Mouse (Mus musculus) intestine, postnatal 0 days (tissue): ENCODE results near the gene Plin4. TPM values are rescaled to one million over a fixed set of nuclear protein-coding genes. Genes with fewer than 3 reads are reported as not detected.

Source experiments
- ATAC-seq: fragments of 200-750 bp; cut with Nextera tagmentation; 2 replicates; pipeline ENCODE4 v1.8.0; 2017; ENCODE audit warnings: mild to moderate bottlenecking, moderate TSS enrichment, moderate library complexity
- H3K27ac ChIP-seq: fragments of 300-500 bp; sonication (generic); 2 replicates; pipeline ENCODE4 v1.5.1; 2014; ENCODE audit warnings: mild to moderate bottlenecking, low read depth, low read length, moderate library complexity
- H3K27me3 ChIP-seq: fragments of 300-500 bp; sonication (generic); replicated peaks from 2 replicates; pipeline ENCODE4 v1.6.1; 2014; ENCODE audit warnings: low read length, mixed read lengths; ENCODE audit not compliant: control insufficient read depth, insufficient read depth
- H3K36me3 ChIP-seq: fragments of 300-500 bp; sonication (generic); 2 replicates; pipeline ENCODE4 v1.6.1; 2014; ENCODE audit warnings: mild to moderate bottlenecking, moderate library complexity; ENCODE audit not compliant: control insufficient read depth, insufficient read depth
- H3K4me1 ChIP-seq: fragments of 300-500 bp; sonication (generic); replicated peaks from 2 replicates; pipeline ENCODE4 v1.6.1; 2014; ENCODE audit warnings: antibody characterized with exemption, low read length, mixed read lengths; ENCODE audit not compliant: control insufficient read depth, insufficient read depth
- H3K4me2 ChIP-seq: fragments of 300-500 bp; sonication (generic); replicated peaks from 2 replicates; pipeline ENCODE4 v1.6.1; 2014; ENCODE audit warnings: low read depth, mild to moderate bottlenecking, moderate library complexity
- H3K4me3 ChIP-seq: fragments of 300-500 bp; sonication (generic); 2 replicates; pipeline ENCODE4 v1.5.1; 2014; ENCODE audit warnings: low read depth, low read length
- H3K9ac ChIP-seq: fragments of 300-500 bp; sonication (generic); 2 replicates; pipeline ENCODE4 v1.6.1; 2014; ENCODE audit warnings: mild to moderate bottlenecking, low read depth, low read length
- H3K9me3 ChIP-seq: fragments of 300-500 bp; sonication (generic); 2 replicates; pipeline ENCODE4 v1.6.1; 2016; ENCODE audit warnings: mixed run types; ENCODE audit not compliant: control insufficient read depth
- CTCF ChIP-seq: sonication (generic); IDR thresholded peaks from 2 replicates; pipeline ENCODE4 v1.5.1; 2016; ENCODE audit warnings: low read depth, mild to moderate bottlenecking, control low read depth, antibody characterized with exemption, moderate library complexity
- WGBS: fragments of 180-500 bp; shearing (Covaris S2); extraction: QIAGEN DNeasy Blood & Tissue Kit; methylation state at CpG from one replicate; pipeline ENCODE4 v1.1.7; 2014; 5-methylcytosine and 5-hydroxymethylcytosine counted together
- polyA plus RNA-seq: library from polyadenylated mRNA; unstranded; fragments of >200 nt; fragmentation: Nextera tagmentation; extraction: Ambion mirVana; gene quantifications from 2 replicates; pipeline ENCODE4 v1.2.1, GENCODE M21; 2015

The Plin4 gene
- polyA plus RNA-seq, 1 experiment from 2014 or later = 0.30 TPM

DNA sequence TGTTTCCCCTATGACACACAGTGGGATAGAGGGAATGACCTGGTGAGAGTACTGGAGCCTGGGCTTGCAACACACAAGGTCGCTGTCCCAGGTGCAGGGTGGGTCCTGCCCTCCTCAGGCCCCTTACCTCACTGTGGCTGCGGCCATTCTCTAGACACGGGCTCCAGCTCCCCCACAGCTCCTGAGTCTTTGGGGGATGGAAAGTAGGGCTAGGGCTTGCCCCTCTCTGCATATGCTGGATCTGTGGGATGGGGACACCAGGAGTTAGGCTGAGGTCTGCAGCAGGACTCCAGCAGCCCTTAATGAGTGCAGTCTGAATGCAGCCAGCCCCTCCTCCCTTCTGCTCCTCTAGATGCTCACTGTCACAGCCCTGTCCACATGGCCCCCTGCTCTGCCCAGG is 3.1 kb upstream of the Plin4 start:
- Histone ChIP-seq H3K4me2 (no peak overlapping the region), H3K27ac (no peak overlapping the region), H3K9me3 (no peaks in the 10 kb centered on the region), H3K4me3 (no peak overlapping the region), H3K36me3 (no peaks in the 10 kb centered on the region), H3K27me3 (no peaks in the 10 kb centered on the region), H3K9ac (no peak overlapping the region), H3K4me1 (peaks cover 4% of the 10 kb centered on the region; the same call in 1 of the 2 replicates)
- no peak for TF ChIP-seq CTCF
- ATAC-seq = no peak
- WGBS = 77% methylated on average over 3 of the region's 3 CpGs

DNA sequence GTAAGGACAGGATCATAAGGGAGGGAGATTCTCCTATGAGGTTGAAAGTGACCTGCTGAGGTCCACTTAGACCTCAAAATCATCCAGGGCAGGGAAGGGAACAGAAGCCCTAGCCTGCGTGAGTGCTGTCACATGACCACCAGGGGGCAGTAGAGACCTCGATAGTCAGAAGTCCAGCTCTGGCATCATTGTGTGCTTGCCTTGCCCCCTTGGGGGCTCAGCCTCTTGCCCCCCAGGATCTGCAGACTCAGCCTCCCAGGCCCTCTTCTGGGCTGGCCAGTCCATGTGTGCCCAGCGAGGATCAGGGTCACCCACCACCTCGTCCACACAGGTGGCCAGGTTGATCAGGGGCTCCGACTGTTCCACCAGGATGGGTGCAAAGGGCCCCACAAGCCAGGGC is 2.3 kb upstream of the Plin4 start:
- H3K4me1 ChIP-seq = no peaks in the 10 kb centered on the region
- no peak overlapping the region for H3K27ac ChIP-seq
- no peaks in the 10 kb centered on the region for H3K36me3 ChIP-seq
- H3K4me3 ChIP-seq = no peak overlapping the region
- no peak overlapping the region for H3K9ac ChIP-seq
- H3K27me3 ChIP-seq = no peaks in the 10 kb centered on the region
- TF ChIP-seq CTCF = peak; percentile 91
- WGBS = 54% methylated on average over 5 of the region's 5 CpGs
- ATAC-seq = peak; percentile 17; the same call in 1 of the 2 replicates
- H3K4me2 ChIP-seq = no peak overlapping the region
- no peaks in the 10 kb centered on the region for H3K9me3 ChIP-seq

DNA sequence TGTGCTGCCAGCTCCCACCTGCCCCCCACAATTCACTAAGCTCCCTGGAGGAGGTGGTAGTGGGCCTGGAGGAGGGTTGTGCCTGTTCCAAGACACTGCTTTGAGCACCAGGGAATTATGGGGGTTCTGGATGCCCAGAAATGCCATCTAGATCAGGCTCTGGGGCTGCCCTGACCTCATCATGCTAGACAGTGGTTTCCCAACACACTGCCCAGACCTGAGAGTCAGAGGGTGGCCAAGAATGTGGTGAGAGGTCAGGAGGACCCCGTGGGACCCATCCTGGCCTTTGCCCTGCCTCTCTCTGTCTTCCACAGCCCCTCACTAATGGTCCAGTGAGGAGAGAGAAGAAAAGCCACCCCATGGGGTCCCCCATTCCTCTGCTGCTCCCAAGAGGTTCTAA is 1.4 kb upstream of the Plin4 start:
- WGBS = 67% methylated on average over 1 of the region's 1 CpGs
- no peak for ATAC-seq
- H3K36me3 ChIP-seq = no peaks in the 10 kb centered on the region
- H3K27me3 ChIP-seq = no peaks in the 10 kb centered on the region
- no peak for TF ChIP-seq CTCF
- no peak overlapping the region for H3K27ac ChIP-seq
- H3K9ac ChIP-seq = no peak overlapping the region
- no peaks in the 10 kb centered on the region for H3K4me1 ChIP-seq
- H3K9me3 ChIP-seq = no peaks in the 10 kb centered on the region
- no peak overlapping the region for H3K4me3 ChIP-seq
- no peak overlapping the region for H3K4me2 ChIP-seq

DNA sequence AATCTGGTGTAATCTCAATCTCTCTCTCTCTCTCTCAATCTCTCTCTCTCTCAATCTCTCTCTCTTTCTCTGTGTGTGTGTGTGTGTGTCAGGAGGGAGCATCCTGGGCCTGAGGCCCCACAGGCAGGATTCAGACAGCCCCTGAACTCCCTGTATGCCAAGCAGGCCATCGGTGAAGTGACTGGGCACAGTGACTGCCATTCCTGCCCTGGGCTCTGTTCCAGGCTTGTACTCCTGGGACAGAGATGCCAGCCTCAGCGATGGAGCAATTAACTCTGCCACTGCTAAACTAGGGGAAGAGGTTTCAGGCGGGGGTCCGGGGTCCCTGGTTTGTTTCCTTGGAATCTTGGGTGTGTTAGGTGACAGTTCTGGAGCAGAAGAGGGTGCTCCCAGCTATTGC is 968 bp upstream of the Plin4 start:
- ATAC-seq = no peak
- no peaks in the 10 kb centered on the region for H3K27me3 ChIP-seq
- TF ChIP-seq CTCF = no peak
- no peaks in the 10 kb centered on the region for H3K36me3 ChIP-seq
- H3K27ac ChIP-seq = no peak overlapping the region
- no peaks in the 10 kb centered on the region for H3K4me1 ChIP-seq
- H3K9ac ChIP-seq = no peak overlapping the region
- H3K9me3 ChIP-seq = no peaks in the 10 kb centered on the region
- no peak overlapping the region for H3K4me3 ChIP-seq
- H3K4me2 ChIP-seq = no peak overlapping the region
- WGBS = 75% methylated on average over 4 of the region's 4 CpGs

DNA sequence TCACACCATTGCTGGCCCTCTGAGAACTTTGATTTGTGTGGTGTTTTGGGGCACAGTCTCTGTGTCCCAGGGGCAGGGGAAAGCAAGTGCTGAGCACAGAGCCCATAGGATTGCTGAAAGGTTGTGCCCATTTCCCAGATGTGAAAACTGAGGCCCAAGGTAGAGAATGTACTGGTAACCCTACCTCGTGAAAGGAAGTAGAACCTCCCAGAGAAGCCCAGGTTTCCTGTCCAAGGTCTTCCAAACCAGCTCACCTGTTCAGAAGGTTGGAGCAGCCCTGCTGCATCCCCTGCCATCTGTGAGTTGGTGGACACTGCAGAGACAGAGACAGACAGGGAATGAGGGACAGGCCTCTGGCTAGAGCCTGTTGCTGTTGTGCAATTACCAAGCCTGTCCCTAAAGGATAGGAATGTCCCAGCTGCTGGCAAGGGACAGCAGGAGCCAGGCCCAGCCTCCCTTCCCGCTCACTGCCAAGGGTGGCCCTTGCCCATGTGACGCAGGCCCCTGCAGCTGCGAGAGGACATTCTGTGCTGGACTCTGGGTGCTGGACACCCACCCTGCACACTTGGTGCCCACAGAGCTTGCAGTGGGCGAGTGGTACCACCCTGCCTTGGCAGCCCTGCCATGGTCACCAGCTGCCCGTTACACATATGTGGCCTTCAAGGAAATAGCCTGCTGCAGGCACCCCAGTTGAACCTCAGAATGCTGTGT is 1.1 kb downstream of the Plin4 start:
- no peaks in the 10 kb centered on the region for H3K27me3 ChIP-seq

DNA sequence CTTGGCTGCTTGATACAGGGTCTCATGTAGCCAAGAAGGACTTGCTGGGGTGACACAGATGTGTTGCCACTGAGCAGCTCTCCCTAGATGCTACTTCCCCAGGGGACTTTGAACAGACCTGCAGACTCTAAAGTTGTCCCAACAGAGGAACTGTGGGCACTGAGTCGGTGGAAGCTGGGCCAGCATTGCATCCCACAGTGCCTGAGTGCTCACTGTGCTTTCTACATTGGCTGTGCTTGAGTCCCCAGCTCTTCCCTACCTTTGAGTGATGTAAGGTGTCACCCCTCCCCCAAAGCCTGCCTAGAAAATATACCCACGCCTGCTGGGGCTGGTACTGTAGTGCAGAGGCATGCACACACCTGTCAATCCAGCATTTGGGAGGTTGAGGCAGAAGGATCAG is 1.9 kb downstream of the Plin4 start:
- H3K9me3 ChIP-seq = no peaks in the 10 kb centered on the region
- TF ChIP-seq CTCF = no peak
- no peak overlapping the region for H3K9ac ChIP-seq
- 62% methylated on average over 2 of the region's 2 CpGs for WGBS
- no peak overlapping the region; the same call in 1 of the 2 replicates for H3K27ac ChIP-seq
- peaks cover under 1% of the 10 kb centered on the region; the same call in 1 of the 2 replicates for H3K36me3 ChIP-seq
- H3K27me3 ChIP-seq = no peaks in the 10 kb centered on the region
- no peak for ATAC-seq
- H3K4me3 ChIP-seq = no peak overlapping the region
- no peak overlapping the region for H3K4me2 ChIP-seq
- H3K4me1 ChIP-seq = no peaks in the 10 kb centered on the region

More for the DNA sequence above, 1.1 kb downstream of the Plin4 start:
- Histone ChIP-seq H3K9me3 (no peaks in the 10 kb centered on the region), H3K4me1 (no peaks in the 10 kb centered on the region), H3K4me3 (no peak overlapping the region), H3K36me3 (no peaks in the 10 kb centered on the region), H3K27ac (no peak overlapping the region), H3K9ac (no peak overlapping the region), H3K4me2 (no peak overlapping the region)
- TF ChIP-seq CTCF = no peak
- ATAC-seq = peak; percentile 24; the same call in 1 of the 2 replicates
- WGBS = 74% methylated on average over 6 of the region's 6 CpGs
